Mouse (Mus musculus) embryo, embryonic 9.5 days (tissue): ENCODE results near the gene Npas2.

Source experiments
- DNase-seq: peaks from one replicate; pipeline ENCODE4 v3.0.0-alpha.2; 2017; ENCODE audit errors: extremely low spot score

The Npas2 gene

DNA sequence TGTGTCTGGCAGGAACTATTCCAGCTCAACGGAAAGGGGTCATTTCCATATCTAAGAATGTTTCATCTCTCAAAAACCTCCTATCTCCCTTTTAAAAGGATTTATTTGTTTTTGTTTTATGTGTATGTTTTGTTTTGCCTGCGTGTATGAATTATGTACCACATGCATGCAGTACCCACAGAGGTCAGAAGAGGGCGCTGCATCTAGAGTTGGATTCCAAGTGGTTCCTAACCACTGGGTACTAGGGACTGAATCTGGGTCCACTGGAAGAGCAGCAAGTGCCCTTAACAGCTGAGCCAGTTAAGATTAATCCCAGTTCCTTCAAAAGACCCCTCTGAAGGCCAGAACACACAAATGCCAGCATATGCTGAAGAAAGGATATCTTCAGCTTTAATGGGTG is 24.1 kb downstream of the Npas2 start:
- DNase-seq = no peak

DNA sequence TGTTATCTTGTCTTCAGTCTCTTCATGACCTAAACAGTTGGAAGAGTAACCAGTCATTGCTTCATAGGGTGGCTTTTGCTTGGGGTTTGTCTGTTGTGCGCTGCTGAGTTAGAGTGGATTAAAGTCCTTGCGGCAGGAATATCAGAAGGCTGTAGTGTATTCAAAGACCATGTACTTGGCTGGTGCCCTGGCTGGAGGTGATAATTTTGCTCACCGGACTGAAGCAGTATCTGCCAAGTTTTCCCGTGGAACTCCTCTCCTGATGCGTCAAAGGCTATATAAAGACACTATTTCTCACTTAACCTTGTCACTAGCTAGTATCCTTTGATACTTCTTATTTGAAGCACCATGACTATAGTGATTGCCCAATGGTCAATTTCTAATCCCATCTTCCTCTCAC is 34.9 kb downstream of the Npas2 start:
- DNase-seq = no peak

DNA sequence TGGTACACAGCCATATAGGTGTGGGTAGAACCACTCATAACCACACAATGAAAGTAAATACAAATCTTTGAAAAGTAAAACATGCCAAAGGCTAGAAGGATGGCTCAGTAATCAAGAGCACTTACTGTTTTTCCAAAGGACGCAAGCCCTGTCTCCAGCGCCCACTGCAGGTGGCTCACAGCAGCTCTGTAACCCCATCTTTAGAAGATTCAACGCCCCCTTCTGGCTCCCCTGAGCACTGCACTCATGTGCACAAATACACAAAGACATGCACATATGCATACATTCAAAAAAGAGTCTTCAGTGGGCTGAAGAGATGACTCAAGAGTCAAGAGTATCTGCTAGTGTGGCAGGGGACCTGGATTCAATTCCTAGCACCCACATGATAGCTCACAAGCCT is 36.5 kb downstream of the Npas2 start:
- DNase-seq = no peak

DNA sequence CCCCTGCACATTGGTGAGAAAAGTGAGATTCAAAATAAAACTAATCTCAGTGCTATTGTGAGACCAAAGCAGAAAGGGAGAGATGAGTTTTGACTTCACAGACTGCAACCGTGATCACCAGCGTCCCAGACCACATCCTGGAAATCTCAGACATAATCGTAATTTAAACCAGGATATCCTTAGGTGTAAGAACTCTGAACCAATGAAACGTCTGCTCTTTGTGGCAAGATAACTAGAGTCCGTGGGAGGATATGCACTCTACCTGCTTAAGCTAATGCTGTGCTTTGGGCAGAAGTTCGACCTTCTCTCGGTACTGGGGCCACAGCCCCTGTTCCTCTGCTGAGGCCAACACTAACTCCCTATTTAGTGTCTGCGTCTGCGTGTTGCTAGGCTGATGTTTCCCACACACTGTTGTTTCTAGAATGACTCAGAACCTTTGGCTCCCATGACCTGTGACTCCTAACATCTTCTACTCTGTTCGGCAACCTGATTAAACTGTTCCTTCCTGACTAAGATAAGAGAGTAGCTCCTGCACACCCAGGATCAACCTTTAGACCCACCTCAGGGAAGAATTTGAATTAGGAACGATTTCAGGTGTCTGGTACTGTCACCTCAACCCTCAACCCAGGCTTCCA is 41.4 kb downstream of the Npas2 start:
- no peak for DNase-seq

DNA sequence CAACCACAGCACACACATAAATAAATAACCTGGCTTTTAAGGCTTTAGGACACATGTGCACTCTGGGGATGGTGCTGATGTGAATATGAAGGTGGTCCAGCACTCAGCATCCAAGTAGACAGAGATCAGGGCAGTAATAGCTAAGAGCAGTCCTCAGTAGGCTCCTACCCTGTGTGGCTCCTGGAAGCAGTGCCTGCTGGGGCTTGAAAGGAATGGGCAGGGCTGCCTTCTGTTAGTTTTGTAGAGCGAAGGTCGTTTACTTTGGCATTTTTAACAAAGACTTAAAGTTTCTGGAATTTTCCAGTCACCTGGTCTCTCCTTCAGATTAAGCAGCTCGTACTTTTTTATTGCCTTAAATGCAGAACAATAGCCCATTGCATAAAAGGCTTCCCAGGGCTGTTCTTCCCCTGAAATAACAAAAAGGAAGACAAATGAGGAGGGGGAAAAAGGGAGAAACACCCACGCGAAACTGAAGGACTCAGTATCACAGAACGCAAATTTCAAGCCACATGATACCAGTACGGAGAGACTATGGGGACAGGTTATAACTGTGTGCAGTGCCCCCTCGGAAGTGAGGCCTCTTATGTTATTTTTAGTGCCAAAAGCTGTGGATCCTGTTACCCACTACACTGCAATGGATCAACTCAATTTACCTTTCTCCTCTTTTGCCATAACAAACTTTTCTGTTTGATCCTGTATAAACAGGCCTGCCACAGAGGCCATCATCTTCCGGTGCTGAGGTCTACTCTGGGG is 44.1 kb downstream of the Npas2 start:
- DNase-seq = no peak

DNA sequence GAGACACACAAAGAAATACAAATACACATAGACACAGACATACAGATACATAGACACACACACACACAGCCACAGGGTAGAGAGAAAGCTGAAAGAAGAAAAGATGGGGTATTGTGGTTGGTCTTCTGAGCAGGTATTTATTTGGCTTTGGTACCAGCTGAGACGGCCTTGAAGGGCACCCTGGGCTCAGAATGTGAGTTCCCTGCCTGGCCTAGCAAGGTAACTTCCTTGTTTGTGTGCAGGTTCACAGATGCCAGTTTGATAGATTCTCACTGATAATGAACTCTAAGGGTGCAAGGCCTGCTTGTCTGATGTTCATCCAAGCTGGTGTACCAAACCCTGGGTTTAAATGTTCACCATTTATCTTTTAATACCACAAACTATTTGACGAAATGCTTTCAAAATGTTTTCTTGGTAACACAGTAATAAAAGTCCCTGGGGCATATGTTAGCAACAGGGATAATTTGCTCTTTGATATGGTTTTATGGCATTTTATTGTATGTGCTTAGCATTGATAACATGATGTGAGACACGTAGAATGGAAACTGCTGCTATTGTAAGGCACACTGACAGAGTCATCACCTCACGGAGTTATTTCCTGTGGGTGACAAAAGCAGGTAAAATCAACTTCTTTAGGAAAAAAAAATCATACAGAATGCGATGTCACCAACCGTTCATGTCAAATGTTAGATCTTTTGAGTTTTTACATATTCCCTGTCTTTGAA is 47.5 kb downstream of the Npas2 start:
- no peak for DNase-seq

DNA sequence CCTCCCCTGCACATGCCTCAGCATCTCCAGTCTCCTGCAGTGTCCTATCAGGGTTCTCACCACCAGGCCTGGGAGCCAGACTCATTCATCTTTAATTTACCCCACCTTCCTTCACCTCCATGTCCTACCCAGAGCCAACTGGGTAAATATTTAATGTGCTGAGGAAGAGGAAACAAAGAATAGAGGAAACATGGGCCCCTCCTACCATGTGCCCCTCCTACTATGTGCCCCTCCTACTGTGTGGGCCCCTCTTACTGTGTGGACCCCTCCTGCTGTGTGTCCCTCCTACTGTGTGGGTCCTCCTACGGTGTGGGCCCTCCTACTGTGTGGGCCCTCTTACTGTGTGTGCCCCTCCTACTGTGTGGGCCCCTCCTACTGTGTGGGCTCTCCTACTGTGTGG is 51.2 kb downstream of the Npas2 start:
- no peak for DNase-seq

DNA sequence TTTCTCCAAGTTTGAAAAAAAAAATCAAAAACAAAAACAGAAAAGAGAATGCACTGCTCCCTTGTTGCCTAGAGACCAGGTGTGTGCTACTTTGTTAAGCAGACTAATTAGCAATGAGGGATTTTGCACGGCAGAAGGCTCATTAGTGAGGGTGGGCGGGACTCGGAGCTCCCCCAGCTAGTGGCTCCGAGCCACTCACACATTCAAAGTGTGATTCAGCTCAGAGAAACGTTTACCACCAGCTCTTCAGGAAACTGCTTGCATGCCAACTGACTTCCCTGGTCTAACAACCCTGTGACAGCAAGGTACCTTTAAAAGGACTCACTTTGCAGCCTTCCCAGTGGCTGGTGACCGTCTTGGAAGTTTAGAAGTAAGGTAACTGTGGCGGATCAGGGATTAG is 58.1 kb downstream of the Npas2 start:
- DNase-seq = no peak

DNA sequence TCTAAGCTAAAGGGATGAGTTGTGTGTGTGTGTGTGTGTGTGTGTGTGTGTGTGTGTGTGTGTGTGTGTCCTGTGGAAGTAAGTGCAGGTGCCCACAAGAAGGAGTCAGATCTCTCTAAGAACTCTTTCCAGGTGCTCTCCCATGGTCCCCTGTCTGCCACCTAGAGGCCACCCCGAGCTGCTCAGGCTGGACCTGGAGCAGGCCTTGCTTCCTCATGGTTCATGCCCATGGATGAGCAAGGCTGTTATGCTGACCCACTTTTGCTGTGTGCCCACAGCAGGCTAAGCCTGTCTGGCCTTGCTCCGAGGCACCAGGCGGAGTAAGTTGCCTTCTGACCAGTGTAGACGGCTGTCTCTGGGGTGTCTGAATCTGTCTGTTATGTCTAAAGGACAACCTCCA is 60.2 kb downstream of the Npas2 start:
- peak; percentile 6 for DNase-seq

DNA sequence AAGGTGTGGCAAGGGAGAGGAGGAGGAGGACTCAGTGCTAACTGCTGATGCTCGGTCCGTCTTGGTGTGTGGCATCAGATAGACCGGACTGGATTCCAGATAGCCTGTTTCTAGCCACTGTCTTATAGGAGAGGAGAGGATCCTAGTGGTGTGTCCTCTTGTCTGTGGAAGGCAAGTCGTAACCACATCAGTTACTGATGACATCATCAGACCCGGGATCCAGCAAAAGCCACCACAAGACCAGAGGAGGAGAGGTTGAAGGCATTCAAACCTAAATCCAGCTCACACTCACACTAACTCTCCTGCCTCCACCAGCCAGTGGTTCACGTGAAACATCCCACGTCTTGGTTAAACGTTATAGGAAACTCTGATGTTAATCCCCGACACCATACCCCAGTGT is 62.5 kb downstream of the Npas2 start:
- DNase-seq = no peak

DNA sequence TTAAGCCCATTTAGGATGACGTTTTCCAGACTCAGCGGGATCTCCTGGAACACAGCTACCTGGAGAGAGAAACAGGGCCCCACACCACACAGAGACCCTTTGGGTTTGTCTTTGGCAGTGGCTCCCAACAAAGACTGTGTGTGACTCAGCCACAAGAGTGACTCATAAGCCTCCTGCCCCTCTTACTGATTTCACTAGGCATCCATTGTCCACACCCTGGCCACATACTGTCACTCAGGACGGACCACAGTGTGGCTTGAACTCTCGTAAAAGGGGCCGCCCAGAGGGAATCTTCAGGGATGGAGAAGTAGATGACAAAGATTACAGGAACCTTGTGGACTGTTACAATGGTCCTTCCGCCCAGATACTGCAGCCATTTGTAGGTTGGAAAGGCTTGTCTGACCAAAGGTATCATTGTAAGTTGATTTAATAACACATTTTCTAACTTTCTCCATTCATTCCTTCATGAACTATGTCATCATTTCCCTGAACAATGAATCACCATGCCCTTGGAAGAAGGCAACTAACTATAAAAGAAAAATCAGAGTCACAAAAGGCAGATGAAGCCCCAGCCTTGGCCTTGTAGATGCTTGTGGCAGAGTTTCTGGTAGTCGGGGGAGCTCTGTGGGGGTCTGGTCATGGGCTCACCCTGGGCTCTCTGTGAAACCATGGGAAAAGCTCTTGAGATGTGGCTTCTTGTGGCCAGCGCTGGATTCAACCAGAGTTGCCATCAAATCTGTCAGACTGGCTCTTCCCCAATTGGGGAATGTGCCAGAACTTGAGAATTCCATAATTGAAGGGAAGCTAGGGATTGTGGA is 63.2 kb downstream of the Npas2 start:
- DNase-seq = no peak

DNA sequence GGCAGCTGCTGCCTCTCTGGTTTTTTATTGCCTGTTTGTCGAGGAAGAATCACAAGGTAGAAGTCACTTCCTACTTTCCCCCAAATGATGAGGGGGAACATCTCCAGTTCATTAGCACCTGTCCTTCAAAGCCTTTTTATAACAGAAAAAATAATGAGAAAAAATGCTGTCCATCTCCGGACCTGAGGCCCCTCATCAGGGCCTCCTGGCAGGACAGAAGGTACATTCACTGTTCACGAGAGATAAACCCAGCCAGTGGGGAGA is 63.7 kb downstream of the Npas2 start:
- no peak for DNase-seq

DNA sequence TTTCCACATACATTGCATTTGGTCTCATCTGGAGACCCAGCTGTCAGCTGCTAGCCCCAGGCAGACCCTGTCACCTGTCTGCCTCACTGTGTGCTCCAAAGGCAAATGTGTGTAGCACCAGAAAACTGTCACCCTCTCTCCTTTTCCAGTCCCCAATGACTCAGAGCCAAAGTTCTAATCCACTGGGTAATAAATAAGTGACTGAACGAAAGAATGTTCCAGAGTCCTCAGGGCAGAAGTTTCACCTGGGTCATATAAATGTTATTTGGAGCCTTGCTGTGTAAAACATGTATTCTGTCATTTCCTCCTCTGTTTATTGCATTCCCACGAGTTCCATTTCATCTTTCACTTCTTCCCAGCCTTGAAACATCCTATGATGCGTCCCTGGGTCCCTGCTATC is 66.1 kb downstream of the Npas2 start:
- DNase-seq = no peak

DNA sequence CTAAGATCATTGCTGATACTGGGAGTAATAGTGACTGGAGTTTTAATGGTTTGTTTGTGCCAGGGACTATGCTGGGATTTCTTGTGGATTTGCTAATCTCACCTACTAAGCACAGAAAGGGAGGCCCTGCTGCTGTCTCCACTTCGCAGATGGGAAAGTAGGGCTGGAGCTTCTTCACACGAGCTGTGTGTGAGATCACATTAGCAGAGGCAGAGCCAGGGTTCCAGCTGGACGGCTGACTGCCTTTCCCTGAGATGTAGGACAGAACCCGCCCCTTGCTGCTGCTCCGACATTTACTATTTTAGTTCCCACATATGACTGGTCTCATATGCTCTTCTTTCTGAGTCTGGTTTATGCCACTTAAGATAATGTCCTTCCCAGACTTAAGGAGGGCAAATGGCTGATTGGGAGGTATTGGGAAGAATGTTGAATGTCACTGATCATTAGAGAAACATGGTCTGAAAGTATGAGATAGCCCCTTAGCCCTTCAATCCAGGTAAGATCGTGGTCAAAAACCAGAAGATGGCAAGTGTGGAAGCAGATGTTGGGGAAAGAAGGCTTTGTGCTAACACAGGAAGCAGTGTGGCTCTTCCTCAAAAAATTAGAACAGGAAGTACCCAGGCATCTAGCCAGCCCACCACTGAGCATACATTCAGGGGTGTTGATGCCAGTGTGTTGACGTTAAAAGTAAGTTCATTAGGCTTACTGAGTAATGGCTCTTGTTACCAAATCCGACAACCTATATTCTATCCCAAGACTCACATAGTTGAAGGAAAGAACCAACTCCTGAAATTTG is 66.8 kb downstream of the Npas2 start:
- DNase-seq = no peak

DNA sequence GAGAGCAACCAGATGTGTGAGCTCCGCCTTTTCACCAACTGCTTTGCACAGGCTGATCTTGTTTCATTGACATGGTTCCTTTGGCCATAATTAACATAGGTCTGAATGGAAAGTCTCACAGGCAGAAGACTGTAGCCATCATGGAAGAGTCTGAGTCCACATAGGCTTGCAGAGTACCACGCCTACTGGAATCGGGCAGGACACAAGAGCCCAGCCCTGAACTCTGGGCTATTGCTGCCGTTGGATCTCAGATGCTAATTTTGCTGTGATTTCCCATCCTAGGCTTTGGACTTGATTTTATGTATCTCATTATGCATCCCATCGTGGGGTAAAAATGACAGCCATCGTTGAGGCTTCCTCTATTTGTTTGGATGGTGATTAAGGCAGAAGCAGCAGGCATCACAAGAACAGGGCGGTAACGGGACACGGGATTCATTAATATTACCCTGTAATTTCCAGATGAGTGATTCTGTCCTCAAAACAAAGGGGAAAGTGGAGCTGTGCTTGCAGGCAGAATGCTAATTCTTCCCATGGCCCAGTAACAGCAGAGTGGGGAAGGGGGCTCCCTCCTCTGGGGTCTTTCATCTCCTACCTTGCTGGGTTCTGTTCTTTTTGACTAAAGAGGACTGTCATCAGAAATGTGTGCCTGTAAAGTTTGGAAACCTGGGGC is 73.4 kb downstream of the Npas2 start:
- no peak for DNase-seq

DNA sequence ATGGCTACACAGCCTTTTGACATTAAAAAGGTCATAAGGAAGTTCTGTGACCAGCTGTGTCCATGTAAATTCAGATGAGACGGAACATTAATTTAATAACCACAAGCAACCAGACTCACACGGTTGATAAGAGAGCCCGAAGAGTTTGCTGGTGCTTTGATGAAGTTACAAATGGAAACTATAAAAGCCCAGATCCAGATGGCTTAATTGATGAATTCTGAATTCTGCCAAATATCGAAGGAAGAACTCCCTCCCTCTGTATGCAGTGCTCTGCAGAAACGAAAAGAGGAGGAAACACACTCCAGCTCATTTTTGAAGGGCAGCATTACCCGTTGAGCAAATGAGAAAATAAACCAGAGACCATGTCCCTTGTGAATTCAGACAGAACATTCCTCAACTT is 79.4 kb downstream of the Npas2 start:
- no peak for DNase-seq

DNA sequence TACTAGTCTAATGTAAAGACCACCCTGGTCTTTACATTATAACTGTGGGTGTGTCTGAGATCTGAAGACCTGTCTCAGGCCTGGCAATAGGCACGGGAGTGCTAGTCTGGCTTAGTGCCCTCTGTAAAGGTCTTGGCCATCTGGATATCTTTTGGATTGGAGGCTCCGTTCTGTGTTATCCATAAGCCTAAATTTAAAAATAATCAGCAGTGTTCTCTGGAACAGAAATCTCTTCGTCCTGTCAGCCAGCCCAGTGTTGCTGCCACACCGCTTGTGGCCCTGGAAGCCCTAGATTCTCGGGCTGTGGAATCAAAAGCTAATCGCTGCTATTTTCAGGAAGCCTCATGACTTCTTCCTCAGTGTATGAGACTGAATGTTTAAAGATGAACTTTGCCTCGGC is 86.9 kb downstream of the Npas2 start:
- no peak for DNase-seq

DNA sequence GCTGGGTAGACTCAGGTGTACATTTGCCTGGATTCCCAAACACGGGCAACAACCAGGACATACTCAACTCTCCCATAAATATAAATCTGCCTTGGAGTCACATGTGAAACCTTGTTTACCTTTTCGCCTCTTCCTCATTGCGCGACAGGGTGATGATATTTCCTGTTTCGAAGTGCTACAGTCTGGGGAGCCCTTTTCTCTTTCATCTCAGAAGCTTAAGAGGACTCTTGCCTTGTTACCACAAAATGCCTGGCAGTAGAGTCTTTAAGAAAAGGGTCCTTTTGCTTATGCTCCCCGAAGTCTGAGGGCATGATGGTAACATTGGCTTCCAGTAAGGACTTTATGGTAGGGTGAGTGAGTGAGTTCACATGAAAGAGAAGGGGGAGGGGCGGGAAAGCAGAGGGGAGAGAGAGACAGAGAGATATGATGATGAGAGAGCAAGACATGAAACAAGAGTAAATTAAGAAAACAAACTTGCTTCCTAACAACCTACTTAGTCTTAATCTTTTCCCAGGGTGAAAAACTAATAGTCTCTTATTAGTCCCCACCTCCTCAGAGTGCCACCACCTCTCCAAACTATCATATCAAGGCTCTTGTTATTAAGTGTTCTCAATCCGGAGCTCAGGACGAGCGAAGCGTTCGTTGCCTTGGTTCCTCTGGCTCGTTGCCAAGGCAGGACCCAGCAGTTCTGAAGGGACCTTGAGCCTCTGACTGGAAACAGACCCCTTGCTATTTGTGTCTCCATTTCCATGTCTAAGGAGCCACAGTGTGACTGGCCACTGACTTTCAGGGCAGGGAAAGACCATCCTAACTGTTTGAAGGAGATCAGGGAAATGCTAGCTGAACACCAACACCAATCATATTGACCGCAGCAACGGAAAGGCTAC is 87.7 kb downstream of the Npas2 start:
- no peak for DNase-seq

DNA sequence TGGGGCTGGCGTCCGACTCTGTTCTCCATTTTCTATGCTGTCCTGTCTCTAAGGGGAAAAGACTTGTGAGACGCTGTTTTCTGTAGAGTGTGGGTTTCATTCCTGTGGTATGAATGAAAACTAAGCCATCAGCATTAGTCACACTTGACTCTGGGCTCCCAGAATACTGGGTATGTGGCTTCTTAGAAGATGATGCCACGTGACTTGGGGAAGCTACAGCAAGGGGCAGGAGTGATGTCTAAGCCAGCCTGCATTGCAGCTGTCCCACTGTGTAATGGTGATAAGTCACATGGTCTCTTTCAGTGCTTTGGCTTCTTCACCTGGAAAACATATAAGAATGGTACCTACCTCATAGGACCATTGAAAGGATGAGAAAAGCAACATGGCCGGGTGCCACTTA is 88.4 kb downstream of the Npas2 start:
- no peak for DNase-seq

DNA sequence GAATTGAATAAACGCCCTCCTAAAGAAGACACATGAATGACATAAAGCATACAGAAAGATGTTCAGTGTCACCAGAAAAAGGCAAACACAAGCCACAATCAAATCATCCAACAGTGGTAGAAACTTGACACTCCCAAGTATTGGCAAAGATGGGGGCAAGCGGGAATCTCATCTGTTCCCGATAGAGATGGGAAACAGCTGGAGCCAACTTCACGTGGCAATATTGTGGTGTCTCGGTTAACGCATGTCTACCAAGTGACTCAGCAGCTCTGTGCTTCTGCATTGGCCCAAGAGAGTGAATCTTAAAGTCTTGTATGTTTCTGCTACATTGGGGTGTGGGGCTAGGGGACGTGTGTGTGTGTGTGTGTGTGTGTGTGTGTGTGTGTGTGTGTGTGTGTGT is 89.8 kb downstream of the Npas2 start:
- DNase-seq = no peak
